Mouse (Mus musculus) urinary bladder, postnatal 4 days (tissue): ENCODE measurements around the gene Tceanc2.

Experiments used
- DNase-seq, 2 experiments: peaks; one replicate each; pipeline ENCODE4 v3.0.0; 2021 to 2022; ENCODE audit warnings: low spot score in 2 of 2

Tceanc2 gene

GRCm38 (mm10) chr4:107178830-107179490 is at the start of gene Tceanc2:
Gene Tceanc2, minus strand, starts transcription at chr4:107179116.
- DNase-seq, result peak; percentile 45 to 66

- no peak for DNase-seq
Measured at GRCm38 (mm10) chr4:107226313-107226712, 47.4 kb upstream of the Tceanc2 start.

GRCm38 (mm10) chr4:107223225-107224204 is 44.6 kb upstream of the Tceanc2 start:
- peak in 1 of 2 experiments; percentile 42 for DNase-seq

DNA sequence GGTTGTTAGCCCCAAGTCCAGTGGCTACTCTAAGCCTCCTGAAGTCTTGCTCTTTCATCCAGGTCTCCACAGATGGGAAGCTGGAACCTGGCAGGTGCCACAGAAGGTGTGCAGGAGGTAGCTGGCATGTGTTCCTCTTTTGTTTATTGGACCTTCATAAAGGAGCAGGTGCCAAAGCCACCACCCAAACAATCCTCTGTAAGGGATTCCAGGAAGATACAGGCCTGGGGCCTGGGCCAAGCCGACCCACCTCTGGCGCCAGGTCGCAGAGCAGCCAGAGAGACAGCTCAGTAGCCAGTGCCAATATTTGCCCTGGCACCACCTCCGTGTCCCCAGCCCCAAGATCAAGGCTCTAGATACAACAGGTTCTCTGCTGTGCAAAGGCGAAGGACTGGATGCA is 42.6 kb upstream of the Tceanc2 start:
- no peak for DNase-seq

- DNase-seq, result no peak
Measured at GRCm38 (mm10) chr4:107217574-107217973, 38.7 kb upstream of the Tceanc2 start.

DNA sequence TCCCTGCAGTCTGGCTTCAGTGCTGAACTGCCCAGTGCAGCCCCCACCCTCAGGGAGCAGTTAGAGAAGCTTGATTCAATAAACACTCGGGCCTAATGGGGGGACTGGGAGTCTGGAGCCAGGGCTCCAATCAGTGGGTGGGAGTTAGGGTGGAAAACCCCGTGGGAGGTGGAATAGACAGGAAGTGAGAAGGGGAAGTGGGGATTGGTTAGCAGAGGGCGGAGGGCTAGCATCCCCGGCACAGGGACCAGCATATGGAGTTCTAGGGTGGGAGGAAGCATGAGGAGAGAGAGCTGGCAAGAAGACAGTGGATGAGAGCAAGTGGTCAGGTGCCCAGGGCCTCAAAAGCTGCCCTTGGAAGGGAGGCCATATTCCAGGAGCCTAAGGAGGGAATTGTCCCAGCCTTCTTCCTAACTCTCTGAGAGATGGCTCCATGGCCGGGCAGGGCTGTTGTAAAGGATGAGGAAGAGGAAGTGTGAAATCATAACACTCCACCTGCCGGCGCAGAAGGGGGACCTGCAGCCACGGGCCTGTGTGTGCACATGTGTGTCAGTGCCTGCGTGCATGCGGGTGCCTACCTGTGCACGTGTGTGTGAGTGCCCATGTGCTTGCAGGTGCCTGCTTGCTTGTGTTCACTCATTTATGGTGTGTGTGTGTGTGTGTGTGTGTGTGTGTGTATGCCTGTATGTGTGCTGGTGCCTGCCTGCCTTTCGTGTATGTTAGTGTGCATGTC is 34.5 kb upstream of the Tceanc2 start:
- no peak for DNase-seq

DNA sequence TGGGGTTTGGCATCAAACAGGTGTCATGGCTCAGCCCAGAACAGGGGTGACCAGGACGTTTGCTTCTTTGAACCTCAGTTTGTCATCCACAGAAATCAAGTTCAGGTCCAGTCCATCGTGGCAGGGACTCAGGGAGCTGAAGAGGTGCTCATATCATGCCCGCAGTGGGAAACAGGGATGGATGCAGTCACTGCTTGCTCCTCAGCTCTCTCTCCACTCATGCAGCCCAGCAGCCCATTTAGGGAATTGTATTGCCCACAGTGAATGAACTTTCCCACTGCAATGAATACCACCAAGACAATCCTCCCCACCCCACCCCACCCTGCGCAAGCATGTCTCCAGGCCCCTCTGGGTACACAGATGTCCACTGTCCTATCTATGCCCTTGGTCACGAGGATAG is 33.0 kb upstream of the Tceanc2 start:
- no peak for DNase-seq

DNA sequence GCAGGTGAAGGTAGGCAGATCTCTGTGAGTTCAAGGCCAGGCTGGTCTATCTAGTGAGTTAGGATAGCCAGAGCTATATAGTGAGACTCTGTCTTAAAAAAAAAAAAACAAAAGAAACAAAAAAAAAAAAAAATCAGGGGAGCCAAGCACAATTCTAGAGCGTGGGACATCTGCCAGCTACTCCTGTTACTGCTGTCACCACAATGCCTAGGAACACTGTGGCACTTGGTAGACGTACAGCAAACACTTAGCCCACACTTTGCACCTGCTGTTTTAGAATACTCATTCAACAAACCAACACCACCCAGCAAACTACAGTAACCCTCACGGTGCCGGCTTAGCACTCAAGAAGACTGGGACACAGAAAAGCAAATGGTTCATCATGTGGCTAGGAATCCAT is 32.5 kb upstream of the Tceanc2 start:
- no peak for DNase-seq

DNA sequence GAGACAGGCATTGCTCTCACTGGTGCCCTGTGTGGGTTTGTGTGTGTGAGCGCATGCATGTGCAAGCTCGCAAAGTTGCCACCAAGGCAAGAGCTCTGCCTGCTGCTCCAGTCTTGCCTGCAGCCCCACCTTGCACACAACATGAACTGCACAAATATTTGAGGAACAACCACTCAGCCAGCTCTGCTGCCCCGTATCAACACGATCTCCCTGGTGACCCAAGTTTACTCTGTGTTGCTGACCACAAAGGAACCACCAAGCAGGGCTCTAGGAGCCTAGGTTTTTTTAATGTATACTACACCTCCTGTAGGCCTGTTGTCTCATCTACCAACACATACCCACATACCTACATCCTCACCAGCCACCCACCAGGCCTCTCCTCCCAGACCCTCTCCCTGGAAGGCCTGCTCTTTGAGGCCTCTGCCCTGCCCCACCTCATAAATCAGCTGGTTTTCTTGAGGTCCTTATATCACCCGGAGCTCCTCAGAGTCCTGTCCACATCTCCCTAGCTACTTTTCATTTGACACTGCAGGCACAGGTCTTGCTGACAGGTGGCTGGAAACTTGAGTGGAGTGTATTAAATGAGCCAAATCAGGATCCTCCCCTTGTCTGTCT is 31.7 kb upstream of the Tceanc2 start:
- no peak for DNase-seq

DNA sequence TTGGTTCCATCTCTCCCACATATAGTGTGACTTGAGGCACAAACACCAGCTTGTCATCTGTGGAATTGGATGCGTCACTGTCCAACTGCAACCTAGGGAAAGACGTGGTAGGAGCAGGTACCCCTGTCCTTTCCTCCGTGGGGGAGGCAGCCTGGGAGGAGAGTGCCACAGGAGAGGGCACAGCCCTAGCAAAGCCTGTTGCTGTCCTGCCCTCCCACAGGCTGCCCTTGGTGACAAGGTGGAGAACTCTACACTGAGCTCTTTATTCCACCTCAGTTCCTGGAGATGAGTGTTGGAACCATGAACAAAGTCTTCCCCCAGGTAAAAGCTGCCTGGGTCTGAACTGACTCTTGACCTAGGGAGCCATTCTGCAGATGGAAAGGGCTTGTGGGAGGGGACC is 30.0 kb upstream of the Tceanc2 start, which contains the start of gene Ldlrad1:
Ldlrad1 (plus strand) TSS at position 301 of the 400 bp plus-strand sequence.
- no peak for DNase-seq

DNA sequence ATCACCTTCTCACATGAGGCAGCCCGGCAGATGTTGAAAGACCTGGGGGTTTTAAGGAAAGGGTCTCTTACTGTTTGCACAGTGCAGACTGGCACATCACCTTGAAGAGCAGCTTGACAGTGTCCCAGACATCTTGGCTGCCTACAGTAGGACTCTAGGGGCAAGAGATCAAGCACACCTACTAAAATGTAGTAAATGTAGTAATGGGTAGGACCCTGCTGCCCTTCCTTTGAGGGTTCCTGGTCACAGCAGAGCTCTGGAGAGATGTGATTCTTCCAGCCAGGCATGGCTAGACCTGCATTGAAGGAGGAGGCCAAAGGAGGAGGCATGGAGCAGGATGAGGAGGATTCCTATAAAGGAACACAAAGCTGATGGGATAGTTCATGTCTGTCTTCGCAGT is 28.1 kb upstream of the Tceanc2 start:
- DNase-seq, result no peak

DNA sequence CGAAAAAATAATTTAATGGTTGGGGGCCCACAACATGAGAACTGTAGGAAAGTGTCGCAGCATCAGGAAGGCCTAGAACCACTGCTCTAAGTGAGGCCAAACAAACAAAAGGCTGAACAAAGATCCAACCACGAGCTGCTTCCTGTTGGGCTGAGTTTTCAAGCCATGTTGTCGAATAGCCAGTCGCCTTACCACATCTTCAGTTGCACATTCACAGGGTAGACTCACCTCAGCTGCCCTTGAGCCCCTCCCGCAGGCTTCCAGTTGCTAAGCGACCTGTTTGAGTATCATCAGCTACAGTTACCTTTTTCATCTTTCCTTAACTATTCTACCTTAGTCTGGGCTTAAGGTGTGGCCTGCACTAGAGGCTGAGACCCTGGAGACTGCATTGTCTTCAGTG is 24.1 kb upstream of the Tceanc2 start:
- no peak for DNase-seq

- no peak for DNase-seq
Measured at GRCm38 (mm10) chr4:107201779-107202178, 22.9 kb upstream of the Tceanc2 start.

DNA sequence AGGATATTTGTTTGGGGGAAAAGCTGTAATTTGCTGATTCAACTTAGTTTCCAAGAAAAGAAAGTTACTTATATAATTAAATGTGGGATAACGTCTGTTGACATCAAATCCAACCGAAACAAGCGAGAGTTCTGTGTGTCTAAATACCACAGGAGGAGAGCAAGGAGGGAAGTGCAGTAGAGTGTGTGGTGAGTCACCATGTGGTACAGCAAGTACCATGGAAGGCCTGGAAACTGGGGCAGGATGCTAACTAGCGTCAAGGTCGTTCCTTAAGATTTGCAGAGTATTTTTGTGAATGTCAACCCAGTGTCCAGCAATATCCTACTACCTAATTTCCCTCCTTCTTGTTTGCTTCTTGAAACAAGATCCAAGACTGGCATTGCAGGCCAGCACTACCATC is 19.2 kb upstream of the Tceanc2 start:
- no peak for DNase-seq

DNA sequence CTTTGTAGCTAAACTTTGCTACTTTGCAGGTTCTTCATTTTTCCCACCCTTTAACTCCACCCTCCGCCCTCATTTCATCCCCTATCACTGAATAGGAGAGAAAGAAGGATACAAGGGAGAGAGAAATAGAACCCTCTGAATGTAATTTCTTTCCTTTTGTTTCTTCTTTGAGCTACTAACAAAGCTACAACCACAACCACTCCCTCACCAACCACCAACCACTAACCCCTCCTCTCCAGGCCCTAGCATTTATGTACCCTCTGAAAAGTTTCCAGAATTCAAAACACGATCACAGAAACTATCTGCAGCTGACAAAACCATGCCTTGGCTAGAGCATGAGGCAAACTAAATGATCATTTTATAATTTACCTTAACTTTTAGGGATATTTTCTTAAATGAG is 17.5 kb upstream of the Tceanc2 start:
- no peak for DNase-seq

DNA sequence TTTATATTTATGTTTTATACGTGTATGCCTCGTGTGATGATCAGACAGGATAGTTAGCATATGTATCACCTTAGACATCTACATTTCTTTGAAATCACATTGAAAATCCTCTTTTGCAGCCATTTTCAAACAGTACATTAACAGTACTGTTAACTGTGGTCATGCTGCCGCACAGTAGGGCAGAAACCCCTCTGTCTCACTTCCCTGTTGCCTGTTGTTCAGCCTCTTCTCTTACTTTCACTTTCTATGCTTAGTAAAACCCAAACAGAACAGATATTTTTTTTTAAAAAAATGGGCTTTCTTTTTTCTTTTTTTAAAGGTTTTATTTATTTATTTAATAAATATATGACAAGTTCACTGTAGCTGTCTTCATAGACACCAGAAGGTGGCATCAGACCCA is 14.9 kb upstream of the Tceanc2 start:
- no peak for DNase-seq

- DNase-seq, result no peak
Measured at GRCm38 (mm10) chr4:107185703-107186102, 6.8 kb upstream of the Tceanc2 start.

DNA sequence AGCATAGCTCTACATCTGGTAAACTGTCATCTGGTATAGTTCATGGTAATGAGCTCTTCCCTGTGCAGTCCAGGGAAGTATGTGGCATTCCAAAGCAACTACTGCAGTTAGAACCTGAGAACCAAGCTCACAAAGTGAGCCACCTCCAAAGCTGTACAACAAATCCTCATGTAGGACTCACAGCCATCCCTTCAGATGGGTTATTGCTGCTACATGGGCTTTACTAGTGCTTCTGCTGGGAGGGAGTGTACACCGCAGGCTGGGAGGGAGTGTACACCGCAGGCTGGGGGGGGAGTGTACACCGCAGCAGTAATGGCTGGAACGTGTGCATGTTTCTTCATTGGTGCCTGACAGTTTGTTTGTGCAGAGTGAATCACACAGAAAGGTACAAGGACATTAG is 4.3 kb upstream of the Tceanc2 start:
- DNase-seq, result no peak

- DNase-seq, result no peak
Measured at GRCm38 (mm10) chr4:107182796-107183195, 3.9 kb upstream of the Tceanc2 start.

- no peak for DNase-seq
Measured at GRCm38 (mm10) chr4:107181866-107182265, 3.0 kb upstream of the Tceanc2 start.

- DNase-seq, result no peak
Measured at GRCm38 (mm10) chr4:107180746-107181145, 1.8 kb upstream of the Tceanc2 start.

DNA sequence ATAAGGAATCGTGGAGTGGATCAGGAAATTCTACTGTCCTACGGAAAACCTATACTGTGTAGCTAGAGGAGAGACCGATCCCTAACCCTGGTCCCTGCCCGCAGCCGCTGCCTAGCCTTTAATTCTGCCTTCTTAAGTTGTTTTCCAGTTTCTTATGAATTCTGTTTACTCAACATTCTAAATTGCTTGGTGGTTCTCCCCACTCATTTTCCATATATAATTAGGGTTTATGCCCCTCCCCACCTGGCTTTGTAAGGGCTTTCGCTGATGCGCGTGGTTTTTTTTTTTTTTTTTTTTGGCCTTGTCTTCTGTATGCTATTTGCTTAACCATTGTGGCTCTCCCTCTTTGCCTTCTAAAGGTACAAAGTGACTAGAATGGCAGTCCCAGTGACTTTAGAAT is 645 bp upstream of the Tceanc2 start:
- DNase-seq, result no peak
